Mouse (Mus musculus): ENCODE results near the gene Dek.

Gene Dek

GRCm38 (mm10) chr13:47105711-47106579 is at the start of gene Dek:
Gene Dek (minus strand): TSS chr13:47106201.
- peak; percentile 83 for DNase-seq

DNA sequence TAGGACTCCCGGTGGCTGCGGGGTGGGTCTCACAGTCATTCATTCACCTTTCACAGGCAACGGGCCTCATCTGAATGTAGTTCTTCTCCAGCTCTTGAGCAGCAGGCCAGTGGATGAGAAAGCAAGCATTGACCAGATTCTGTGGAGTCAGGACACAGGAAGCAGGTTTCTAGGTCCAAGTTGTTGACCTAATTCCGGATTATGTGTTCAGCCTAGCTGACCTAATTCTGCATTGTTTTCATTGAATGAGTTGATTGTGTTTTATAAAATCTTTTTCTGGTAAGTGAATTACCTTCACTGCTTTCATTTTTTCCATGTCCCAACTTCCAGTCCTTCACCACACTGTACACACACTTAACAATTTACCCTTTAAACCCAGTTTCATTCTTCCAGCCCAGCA is 48.9 kb upstream of the Dek start:
- DNase-seq = no peak

GRCm38 (mm10) chr13:47153206-47153605 is 47.2 kb upstream of the Dek start:
- DNase-seq = no peak

GRCm38 (mm10) chr13:47152390-47152789 is 46.4 kb upstream of the Dek start:
- DNase-seq = peak; percentile 71

DNA sequence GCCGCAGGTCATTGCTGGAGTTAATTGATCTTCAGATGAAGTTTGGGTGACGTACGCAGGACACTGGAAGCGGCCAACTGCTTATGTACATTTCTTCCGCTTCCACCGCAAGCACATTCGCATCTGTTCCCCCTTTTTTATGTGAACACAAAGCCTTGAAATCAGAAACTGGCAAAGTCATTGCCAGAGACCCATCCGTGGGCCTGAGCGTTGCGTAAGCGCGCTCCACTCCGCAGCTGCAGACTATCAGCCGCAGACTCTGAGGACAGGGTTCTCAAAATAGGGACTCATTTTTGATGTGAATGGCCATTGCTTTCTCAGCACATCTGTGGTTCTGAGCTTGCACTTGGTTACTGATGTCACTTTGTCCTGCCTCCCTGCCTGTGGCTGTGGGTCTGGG is 45.1 kb upstream of the Dek start:
- no peak for DNase-seq

DNA sequence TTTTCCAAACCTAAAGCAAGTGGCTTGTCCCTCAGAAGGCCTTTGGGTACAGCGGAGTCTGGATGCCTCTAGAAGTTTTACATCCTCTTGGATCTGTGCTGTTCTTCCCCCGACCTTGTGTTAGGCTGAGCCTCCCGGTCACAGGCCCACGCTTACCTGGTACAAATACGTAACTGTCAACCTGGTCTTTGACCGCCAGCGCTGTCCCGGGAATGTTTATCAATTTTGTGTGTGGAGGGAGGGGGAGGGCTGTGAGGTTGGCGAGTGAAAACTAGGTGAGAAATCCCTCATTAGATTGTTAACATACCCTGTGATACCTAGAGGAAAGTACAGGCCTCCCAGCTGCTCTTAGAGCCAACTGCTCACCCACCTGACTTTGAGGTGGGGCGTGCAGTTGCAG is 44.0 kb upstream of the Dek start:
- no peak for DNase-seq

DNA sequence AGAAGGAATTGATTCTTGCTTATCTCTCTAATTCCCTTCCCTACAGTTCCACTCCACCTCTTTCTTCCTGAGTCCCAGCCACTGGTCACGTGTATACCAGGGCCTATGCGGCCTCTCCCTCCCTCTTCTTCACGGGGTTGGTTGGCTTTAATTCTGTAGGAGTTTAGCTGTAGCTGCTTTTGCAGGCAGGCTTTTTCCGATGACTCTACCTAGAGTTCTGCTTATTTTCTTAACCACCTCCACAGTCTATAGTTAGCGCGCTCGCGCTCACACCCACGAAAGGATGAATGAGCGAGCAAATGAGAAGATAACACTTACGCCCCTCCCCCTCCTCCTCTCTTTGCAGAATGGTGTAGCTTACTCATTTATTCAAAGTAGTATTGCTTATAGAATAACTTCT is 42.6 kb upstream of the Dek start:
- no peak for DNase-seq

DNA sequence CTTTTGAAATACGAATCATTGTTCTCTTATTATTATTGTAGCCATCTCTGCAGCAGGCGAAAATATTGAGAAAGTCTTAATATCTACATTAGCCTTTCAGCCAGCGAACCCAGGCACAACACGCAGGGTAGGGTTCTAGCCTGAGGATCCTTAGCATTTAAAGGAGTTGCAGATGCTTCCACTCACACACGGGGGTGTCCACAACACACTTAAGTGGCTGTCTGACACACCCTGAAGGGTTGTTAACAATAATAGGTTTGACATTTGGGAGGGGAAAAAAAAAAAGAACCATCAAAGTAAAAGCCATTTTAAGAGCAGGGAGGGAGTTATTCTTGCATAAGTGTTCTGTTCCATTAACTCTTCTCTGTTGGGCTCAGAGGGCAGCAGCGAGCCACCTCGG is 40.4 kb upstream of the Dek start:
- DNase-seq = no peak

GRCm38 (mm10) chr13:47145939-47146338 is 39.9 kb upstream of the Dek start:
- DNase-seq = no peak

DNA sequence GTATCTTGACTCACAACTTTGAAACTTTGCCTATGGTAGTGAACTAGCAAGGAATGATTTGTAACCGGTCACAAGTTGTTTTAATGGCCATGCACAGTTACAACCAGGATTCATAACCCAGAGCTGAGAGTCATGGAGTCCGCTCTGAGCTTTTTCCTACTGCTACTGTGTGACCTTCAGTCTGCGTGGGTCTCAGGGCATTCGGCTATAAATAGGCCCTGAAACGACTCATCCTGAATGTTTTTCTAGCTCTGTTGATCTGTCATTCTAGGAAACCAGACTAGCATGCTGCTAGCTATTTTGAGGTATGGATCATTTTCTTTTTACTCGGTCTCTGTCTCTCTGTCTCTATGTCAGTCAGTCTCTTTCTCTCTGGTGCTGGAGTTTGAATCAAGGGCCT is 36.8 kb upstream of the Dek start:
- DNase-seq = no peak

GRCm38 (mm10) chr13:47135741-47136140 is 29.7 kb upstream of the Dek start:
- DNase-seq = no peak

- DNase-seq = no peak
Measured at GRCm38 (mm10) chr13:47134836-47135235, 28.8 kb upstream of the Dek start.

GRCm38 (mm10) chr13:47133058-47133457 is 27.1 kb upstream of the Dek start:
- DNase-seq = no peak

GRCm38 (mm10) chr13:47129090-47129489 is 23.1 kb upstream of the Dek start:
- no peak for DNase-seq

DNA sequence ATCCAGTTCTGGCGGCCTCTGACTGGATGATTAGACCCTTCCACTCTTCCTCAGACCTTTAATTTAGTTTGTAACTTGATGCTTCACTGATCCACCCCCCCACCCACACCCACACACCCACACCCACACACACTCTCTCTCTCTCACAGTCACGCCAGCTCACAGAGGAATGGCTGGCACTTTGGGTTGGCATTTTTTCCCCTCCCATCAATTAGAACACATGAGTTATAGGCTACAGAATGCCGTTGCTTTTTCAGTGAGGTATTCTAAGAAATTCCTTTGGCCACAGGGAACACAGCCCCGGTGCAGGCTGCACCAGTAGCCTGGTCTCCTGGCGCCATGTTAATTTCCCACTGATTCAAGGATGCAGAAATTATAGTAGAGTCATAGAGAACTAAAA is 19.6 kb upstream of the Dek start:
- no peak for DNase-seq

DNA sequence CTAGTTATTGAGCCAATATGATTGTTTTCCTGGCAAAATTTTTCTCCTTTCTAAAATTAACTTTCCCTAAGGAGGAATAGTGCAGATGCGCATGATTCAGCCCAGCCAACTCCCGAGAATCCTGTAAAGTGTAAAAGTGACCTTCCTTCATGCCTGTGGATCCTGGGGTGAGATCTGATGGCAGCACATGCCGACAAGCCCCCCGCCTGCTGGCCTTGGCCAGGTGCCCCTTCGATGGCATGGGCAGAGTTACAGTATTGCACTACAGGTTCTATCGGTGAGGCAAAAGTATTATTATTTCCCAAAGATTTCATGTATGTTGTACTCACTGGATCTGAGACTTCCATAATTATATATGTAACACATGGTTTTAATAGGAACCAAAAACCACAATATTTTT is 19.0 kb upstream of the Dek start:
- no peak for DNase-seq

DNA sequence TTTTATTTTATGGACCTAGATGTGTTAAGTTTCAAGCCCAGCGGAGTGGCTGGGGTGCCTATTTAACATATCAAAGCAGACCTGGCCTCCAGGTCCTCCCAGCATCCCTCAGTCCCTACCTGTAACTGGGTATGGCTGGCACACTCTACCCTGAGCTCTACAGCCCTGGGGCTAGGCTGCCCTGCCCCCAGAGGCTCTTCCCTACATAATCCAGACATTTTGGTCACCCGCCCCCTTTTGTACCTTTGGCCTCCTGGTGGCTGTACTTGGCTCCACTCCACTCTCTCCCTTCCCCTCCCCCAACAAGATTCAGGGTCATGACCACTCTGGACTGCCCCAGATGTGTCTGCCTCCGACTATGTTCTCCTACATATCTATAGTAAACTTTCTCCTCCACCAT is 18.4 kb upstream of the Dek start:
- DNase-seq = no peak

- DNase-seq = no peak
Measured at GRCm38 (mm10) chr13:47122537-47123430, 16.8 kb upstream of the Dek start, which contains the start of gene Rnf144b. Gene Rnf144b (plus strand): TSS chr13:47122656.

DNA sequence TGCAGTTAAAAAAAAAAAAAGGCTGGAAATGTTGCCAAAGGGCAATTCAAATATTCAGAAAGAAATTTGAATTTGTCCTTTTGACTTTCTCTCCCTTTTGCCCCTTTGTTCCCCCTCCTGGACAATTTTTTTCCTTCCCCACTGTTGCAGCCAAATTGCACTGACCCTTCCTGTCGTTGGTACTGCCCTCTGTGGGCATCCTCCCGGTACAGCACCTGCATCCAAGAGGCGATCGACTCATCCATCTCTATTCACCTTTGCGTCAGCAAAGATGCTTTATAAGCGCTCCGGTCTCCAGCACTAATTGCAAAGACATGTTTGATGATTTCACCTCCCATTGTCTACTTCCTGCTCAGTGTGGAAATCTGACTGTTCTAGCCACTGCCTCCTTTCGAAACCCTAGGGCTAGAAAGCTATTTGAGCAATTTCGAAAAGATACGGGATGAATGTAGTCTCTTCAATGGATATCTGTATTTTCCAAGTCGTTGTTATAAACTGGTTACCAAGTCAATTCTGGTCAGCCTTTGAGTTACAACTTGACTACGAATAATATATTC is 15.4 kb upstream of the Dek start:
- no peak for DNase-seq

DNA sequence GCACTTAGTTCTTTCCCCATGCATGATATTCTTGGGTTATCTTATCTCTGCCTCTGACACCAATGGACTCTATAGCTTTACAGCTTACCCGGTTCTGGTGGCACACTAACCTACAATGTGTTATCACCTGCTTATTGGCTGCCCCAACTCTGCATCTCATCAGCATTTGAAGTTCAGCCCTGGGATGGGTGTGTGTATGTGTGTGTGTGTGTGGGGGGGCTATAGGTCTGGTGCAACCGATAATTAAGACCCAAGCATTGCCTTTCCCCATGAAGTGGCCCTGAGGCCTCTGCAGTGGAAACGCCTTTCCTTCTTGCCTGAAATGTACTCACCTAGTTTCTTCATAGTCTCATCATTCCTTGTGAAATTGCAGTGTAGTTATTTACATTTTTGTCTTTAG is 10.0 kb upstream of the Dek start:
- no peak for DNase-seq

DNA sequence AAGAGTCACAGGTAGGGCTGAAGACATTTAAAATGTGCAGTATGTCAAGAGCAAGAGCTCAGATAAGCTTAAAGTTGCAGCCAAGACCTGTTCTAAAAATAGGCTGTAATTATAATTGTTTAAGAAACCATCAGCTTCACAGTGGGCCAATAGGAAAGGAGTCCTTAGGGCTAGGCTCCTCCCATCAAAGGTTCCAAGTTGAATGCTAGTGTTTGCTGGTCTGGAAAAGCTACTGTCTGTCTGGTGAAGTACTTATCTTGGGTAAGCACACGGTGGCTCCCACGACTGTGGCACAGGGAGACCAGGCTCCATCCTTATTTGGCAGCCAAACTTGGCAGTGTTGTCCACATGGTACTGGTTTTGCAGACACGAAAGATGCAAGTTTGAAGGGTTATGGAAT is 6.9 kb upstream of the Dek start:
- DNase-seq = no peak

GRCm38 (mm10) chr13:47112056-47112455 is 6.1 kb upstream of the Dek start:
- DNase-seq = no peak

DNA sequence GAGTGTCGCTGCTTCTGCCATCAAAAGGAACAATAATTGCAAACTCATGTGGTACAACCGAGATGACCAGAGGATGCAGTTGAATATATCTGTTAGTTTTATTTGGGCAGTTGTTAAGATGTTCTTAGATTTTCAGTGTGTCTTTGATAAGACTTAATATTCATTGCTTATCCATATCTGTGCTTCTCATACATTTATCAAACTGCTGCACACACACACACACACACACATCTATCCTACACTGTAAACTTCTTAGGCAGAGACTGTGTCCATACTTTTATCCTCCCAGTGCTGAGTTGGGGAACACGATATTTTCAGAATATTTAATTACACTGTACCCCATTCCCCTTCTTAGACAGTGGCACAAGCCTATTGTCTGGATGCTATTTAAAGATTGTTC is 5.2 kb upstream of the Dek start:
- DNase-seq = no peak

DNA sequence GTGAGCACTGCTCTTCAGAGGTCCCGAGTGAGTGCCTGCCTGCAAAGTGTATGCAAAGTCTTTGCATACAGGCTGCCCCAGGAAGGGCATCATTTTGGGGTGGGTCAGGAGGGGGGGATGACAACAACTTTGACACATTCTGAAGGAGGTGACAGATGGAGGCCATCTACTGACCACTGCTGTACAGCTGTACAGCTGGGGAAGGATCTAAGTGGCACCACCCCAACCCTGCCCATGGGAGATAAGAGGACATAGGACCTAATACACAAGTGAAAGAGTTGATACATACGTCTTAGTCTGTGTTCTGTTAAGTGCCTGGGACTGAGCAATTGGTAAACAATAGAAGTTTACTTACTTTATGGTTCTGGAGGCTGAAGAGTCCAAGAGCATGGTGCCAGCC is 3.2 kb upstream of the Dek start:
- DNase-seq = no peak

Measured in cerebellum, adult 9-10 months (tissue).